ENCODE assay signal across 13 mouse cellular contexts in the genomic region with DNA sequence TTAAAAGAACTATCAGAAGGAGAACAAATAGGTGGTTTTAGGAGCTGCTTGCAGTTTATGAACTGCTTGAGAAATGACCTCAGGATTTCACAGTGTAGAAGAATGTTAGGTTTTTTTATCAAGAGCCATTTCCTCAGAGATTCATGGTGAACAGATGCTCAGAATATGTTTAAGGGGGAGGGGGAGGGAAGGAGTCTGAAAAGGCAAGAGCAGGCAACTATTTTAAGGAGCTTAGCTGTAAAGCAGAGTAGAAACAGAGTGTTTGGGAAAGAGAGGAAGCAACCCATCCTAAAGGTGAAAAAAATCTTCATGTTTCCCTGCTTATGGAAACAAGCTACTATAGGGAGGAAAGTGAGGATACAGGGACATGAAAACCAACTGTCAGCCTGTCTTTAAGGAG.
"Had no signal": no experiment of that assay in that cellular context is flagged by ENCODE, and none has a peak within 500 bp of the region (broad histone marks: within the 10 kb centered on the region; RNA-seq: fewer than 3 reads in every experiment).

No protein-coding gene starts in this region.

- H3K9ac ChIP-seq: limb, embryonic 15.5 days; liver, embryonic 12.5 days; lung, embryonic 14.5 days; midbrain, embryonic 15.5 days; neural tube, embryonic 12.5 days; stomach, embryonic 15.5 days had no signal

- H3K27ac ChIP-seq: limb, embryonic 15.5 days; liver, embryonic 12.5 days; midbrain, embryonic 15.5 days; neural tube, embryonic 12.5 days; stomach, embryonic 15.5 days had no signal

- H3K4me1 ChIP-seq: limb, embryonic 15.5 days; liver, embryonic 12.5 days; megakaryocyte, embryonic 14.5 days; midbrain, embryonic 15.5 days; neural tube, embryonic 12.5 days; stomach, embryonic 15.5 days had no signal

- ATAC-seq: liver, embryonic 12.5 days; midbrain, embryonic 15.5 days had no signal

- H3K27me3 ChIP-seq: limb, embryonic 15.5 days; liver, embryonic 12.5 days; midbrain, embryonic 15.5 days; neural tube, embryonic 12.5 days; stomach, embryonic 15.5 days had no signal

- H3K4me3 ChIP-seq: limb, embryonic 15.5 days; liver, embryonic 12.5 days; megakaryocyte, embryonic 14.5 days; midbrain, embryonic 15.5 days; neural tube, embryonic 12.5 days; stomach, embryonic 15.5 days had no signal

- H3K9me3 ChIP-seq: limb, embryonic 15.5 days; liver, embryonic 12.5 days; midbrain, embryonic 15.5 days; neural tube, embryonic 12.5 days; stomach, embryonic 15.5 days had no signal

- H3K4me2 ChIP-seq: limb, embryonic 15.5 days; liver, embryonic 12.5 days; lung, embryonic 14.5 days; midbrain, embryonic 11.5 days; midbrain, embryonic 15.5 days; neural tube, embryonic 12.5 days; stomach, embryonic 15.5 days had no signal

- DNase-seq: kidney, adult 18-20 months; kidney, postnatal 10 days; lung, embryonic 14.5 days; lung, postnatal 10 days; lung, postnatal 4 days; thymus, postnatal 36 days had no signal

- H3K36me3 ChIP-seq: limb, embryonic 15.5 days; liver, embryonic 12.5 days; midbrain, embryonic 15.5 days; neural tube, embryonic 12.5 days; stomach, embryonic 15.5 days had no signal
